Mouse (Mus musculus): ENCODE results near the gene Xpo4.

DNA sequence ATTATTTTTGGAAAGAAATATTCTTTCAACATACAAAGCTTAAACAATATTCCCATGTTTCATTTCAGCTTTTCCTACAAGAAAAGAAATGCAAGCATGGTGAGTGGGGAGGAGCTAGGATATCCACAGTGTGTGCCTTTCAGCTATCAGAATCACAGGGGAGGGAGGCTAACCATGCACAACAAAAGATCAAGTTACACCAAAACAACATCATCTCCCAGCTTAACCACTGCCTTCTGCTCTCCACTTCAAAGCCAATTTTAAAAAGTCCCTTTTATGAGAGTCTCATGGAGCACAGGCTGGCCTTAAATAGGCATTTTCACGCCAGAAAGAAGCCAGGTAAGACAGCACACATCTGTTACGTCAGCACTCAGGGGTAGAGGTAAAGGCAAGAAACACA is 54.2 kb downstream of the Xpo4 start:
- TF ChIP-seq HCFC1 (IDR thresholded peaks at IDR 0.05; ENCODE audit: borderline replicate concordance, insufficient read depth, low read length) (no peak), ZNF384 (IDR thresholded peaks at IDR 0.05; ENCODE audit: low read depth, low read length) (no peak), CHD2 (IDR thresholded peaks at IDR 0.05; ENCODE audit: low read depth, low read length) (no peak), MAFK (IDR thresholded peaks at IDR 0.05; ENCODE audit: insufficient read depth, low read depth, low read length) (no peak), ZC3H11A (IDR thresholded peaks at IDR 0.05; ENCODE audit: borderline replicate concordance, low read depth, low read length) (no peak)

Data from ES-E14 (cell line).